Mouse (Mus musculus) right cerebral cortex, postnatal 36 days (tissue): ENCODE measurements around the gene Snapc5.
"Not testable (repeated sequence)": the region's sequence is repeated elsewhere in the genome, so short reads cannot be mapped to it uniquely, and the experiment has no call there.

Source experiments
- DNase-seq, 2 experiments: peaks; one replicate each; pipeline ENCODE4 v3.0.0; 2022; ENCODE audit warnings: low spot score in 2 of 2, mixed read lengths in 1 of 2

The Snapc5 gene

GRCm38 (mm10) chr9:64198763-64199418, 19.8 kb downstream of the Snapc5 start:
- not testable (repeated sequence) for DNase-seq

GRCm38 (mm10) chr9:64199897-64200296, 20.8 kb downstream of the Snapc5 start:
- no peak for DNase-seq

GRCm38 (mm10) chr9:64202331-64202730, 23.3 kb downstream of the Snapc5 start:
- no peak for DNase-seq

- no peak for DNase-seq
Measured at GRCm38 (mm10) chr9:64202866-64203265, 23.8 kb downstream of the Snapc5 start.

- no peak for DNase-seq
Measured at GRCm38 (mm10) chr9:64207509-64208084, 28.5 kb downstream of the Snapc5 start.

GRCm38 (mm10) chr9:64214452-64214851, 35.4 kb downstream of the Snapc5 start:
- DNase-seq, result no peak

GRCm38 (mm10) chr9:64216090-64216489, 37.0 kb downstream of the Snapc5 start:
- DNase-seq, result no peak

GRCm38 (mm10) chr9:64216641-64217040, 37.6 kb downstream of the Snapc5 start:
- DNase-seq, result no peak

- DNase-seq, result no peak
Measured at GRCm38 (mm10) chr9:64217887-64218286, 38.8 kb downstream of the Snapc5 start.

GRCm38 (mm10) chr9:64219305-64219704, 40.2 kb downstream of the Snapc5 start:
- DNase-seq, result no peak

- DNase-seq, result no peak
Measured at GRCm38 (mm10) chr9:64219772-64220420, 40.8 kb downstream of the Snapc5 start.

- no peak for DNase-seq
Measured at GRCm38 (mm10) chr9:64220603-64221002, 41.5 kb downstream of the Snapc5 start.

GRCm38 (mm10) chr9:64221480-64221879, 42.4 kb downstream of the Snapc5 start:
- peak in 1 of 2 experiments; percentile 41 for DNase-seq

GRCm38 (mm10) chr9:64222098-64222497, 43.0 kb downstream of the Snapc5 start:
- DNase-seq, result no peak

GRCm38 (mm10) chr9:64225805-64226204, 46.7 kb downstream of the Snapc5 start:
- DNase-seq, result no peak

GRCm38 (mm10) chr9:64227736-64228135, 48.7 kb downstream of the Snapc5 start:
- DNase-seq, result no peak

- DNase-seq, result peak in 1 of 2 experiments; percentile 31
Measured at GRCm38 (mm10) chr9:64228972-64229371, 49.9 kb downstream of the Snapc5 start.

GRCm38 (mm10) chr9:64231171-64231570, 52.1 kb downstream of the Snapc5 start:
- DNase-seq, result peak in 1 of 2 experiments; percentile 23

- no peak for DNase-seq
Measured at GRCm38 (mm10) chr9:64231674-64232073, 52.6 kb downstream of the Snapc5 start.

GRCm38 (mm10) chr9:64232257-64232957, 53.3 kb downstream of the Snapc5 start:
- DNase-seq, result no peak
